Mouse (Mus musculus) ES-Bruce4 (cell line): ENCODE results near the gene Klrb1b.
"Not testable (repeated sequence)": the region's sequence is repeated elsewhere in the genome, so short reads cannot be mapped to it uniquely, and the experiment has no call there.

Source experiments
- CTCF ChIP-seq: IDR thresholded peaks from one replicate; pipeline ENCODE4 v1.8.1; 2011; ENCODE audit warnings: low read depth, low read length
- EP300 ChIP-seq: IDR thresholded peaks from 2 replicates; pipeline ENCODE4 v1.6.1; 2011; ENCODE audit warnings: low read depth, low read length; ENCODE audit not compliant: insufficient read depth
- POLR2A ChIP-seq: IDR thresholded peaks from one replicate; pipeline ENCODE4 v1.8.1; 2011; ENCODE audit warnings: low read length; ENCODE audit not compliant: insufficient read depth

GRCm38 (mm10) chr6:128800696-128801095, 25.4 kb downstream of the Klrb1b start:
- TF ChIP-seq POLR2A, CTCF, EP300: not testable (repeated sequence)
